Mouse (Mus musculus) brain, adult 2 months (tissue): ENCODE data around the gene Gm13279.
A peak's percentile ranks its signal among the peaks of the same experiment; 100 is the strongest.
"Not testable (repeated sequence)": the region's sequence is repeated elsewhere in the genome, so short reads cannot be mapped to it uniquely, and the experiment has no call there.

Experiments used
- DNase-seq: peaks from one replicate; pipeline ENCODE4 v3.0.0; 2011; ENCODE audit warnings: low read depth, low spot score

Gm13279 gene

GRCm38 (mm10) chr4:88793936-88794675, 3.1 kb upstream of the Gm13279 start, which contains the start of gene Gm13275:
TSS of gene Gm13275 (plus strand) at chr4:88794487.
- not testable (repeated sequence) for DNase-seq

- not testable (repeated sequence) for DNase-seq
Observed at GRCm38 (mm10) chr4:88799365-88799764, 2.2 kb downstream of the Gm13279 start, which contains the start of gene Gm13285. TSS of gene Gm13285 (plus strand) at chr4:88799665.

- not testable (repeated sequence) for DNase-seq
Observed at GRCm38 (mm10) chr4:88802954-88803353, 5.8 kb downstream of the Gm13279 start, which contains the start of gene Gm13287. TSS of gene Gm13287 (plus strand) at chr4:88803254.

- not testable (repeated sequence) for DNase-seq
Observed at GRCm38 (mm10) chr4:88805231-88805630, 8.0 kb downstream of the Gm13279 start, which contains the start of gene Gm13288. TSS of gene Gm13288 (plus strand) at chr4:88805531.

- DNase-seq, result not testable (repeated sequence)
Observed at GRCm38 (mm10) chr4:88805761-88806160, 8.6 kb downstream of the Gm13279 start.

- DNase-seq, result no peak
Observed at GRCm38 (mm10) chr4:88815928-88816327, 18.7 kb downstream of the Gm13279 start, which contains the start of gene Ifna7. TSS of gene Ifna7 (plus strand) at chr4:88816228.

GRCm38 (mm10) chr4:88819659-88820058, 22.5 kb downstream of the Gm13279 start, which contains the start of gene Ifna11:
TSS of gene Ifna11 (plus strand) at chr4:88819959.
- DNase-seq, result no peak

- peak; percentile 31 for DNase-seq
Observed at GRCm38 (mm10) chr4:88822995-88823394, 25.8 kb downstream of the Gm13279 start.

GRCm38 (mm10) chr4:88827116-88827515, 29.9 kb downstream of the Gm13279 start, which contains the start of gene Ifna6:
TSS of gene Ifna6 (plus strand) at chr4:88827416.
- not testable (repeated sequence) for DNase-seq

GRCm38 (mm10) chr4:88830523-88830922, 33.3 kb downstream of the Gm13279 start:
- peak; percentile 35 for DNase-seq

- DNase-seq, result not testable (repeated sequence)
Observed at GRCm38 (mm10) chr4:88835225-88835624, 38.0 kb downstream of the Gm13279 start, which contains the start of gene Ifna5. TSS of gene Ifna5 (plus strand) at chr4:88835525.

- DNase-seq, result peak; percentile 29
Observed at GRCm38 (mm10) chr4:88838828-88839227, 41.6 kb downstream of the Gm13279 start.

GRCm38 (mm10) chr4:88840058-88840457, 42.9 kb downstream of the Gm13279 start:
- DNase-seq, result no peak

- no peak for DNase-seq
Observed at GRCm38 (mm10) chr4:88841438-88841911, 44.3 kb downstream of the Gm13279 start, which contains the start of gene Ifna4. TSS of gene Ifna4 (plus strand) at chr4:88841861.

GRCm38 (mm10) chr4:88845334-88845733, 48.1 kb downstream of the Gm13279 start:
- peak; percentile 25 for DNase-seq
